Mouse (Mus musculus) liver, embryonic 14.5 days (tissue): Measurements from ENCODE around the gene Pih1d1. TPM values are rescaled to one million over a fixed set of nuclear protein-coding genes. Genes with fewer than 3 reads are reported as not detected.
A peak's percentile ranks its signal among the peaks of the same experiment; 100 is the strongest.

ENCODE experiments used
- ATAC-seq: fragments of 200-750 bp; cut with Nextera tagmentation; 2 replicates; pipeline ENCODE4 v1.8.0; 2017; ENCODE audit warnings: moderate number of reproducible peaks, mild to moderate bottlenecking, moderate library complexity; ENCODE audit not compliant: insufficient read depth
- DNase-seq, 3 experiments: peaks; one replicate each; pipeline ENCODE4 v3.0.0-alpha.2; 2012 to 2013; ENCODE audit warnings: low read depth in 3 of 3, low spot score in 3 of 3
- H3K27ac ChIP-seq: fragments of 300-500 bp; sonication (generic); 2 replicates; pipeline ENCODE4 v1.5.1; 2014; ENCODE audit warnings: moderate library complexity, mild to moderate bottlenecking, control low read depth, inconsistent platforms
- H3K27me3 ChIP-seq: fragments of 300-500 bp; sonication (generic); 2 replicates; pipeline ENCODE4 v1.6.1; 2014; ENCODE audit warnings: mild to moderate bottlenecking, low read length, moderate library complexity; ENCODE audit not compliant: control insufficient read depth, insufficient read depth
- H3K36me3 ChIP-seq: fragments of 300-500 bp; sonication (generic); replicated peaks from 2 replicates; pipeline ENCODE4 v1.6.1; 2014; ENCODE audit warnings: low read depth; ENCODE audit not compliant: control insufficient read depth, insufficient read depth
- H3K4me1 ChIP-seq, 2 experiments: fragments of 200-500 bp in 1 of 2; fragments of 300-500 bp in 1 of 2; sonication (generic) in 1 of 2; replicated peaks; 2 replicates each; pipeline ENCODE4 v1.6.1; 2012 to 2014; ENCODE audit warnings: antibody characterized with exemption in 1 of 2, inconsistent platforms in 1 of 2, low read length in 1 of 2; ENCODE audit not compliant: control insufficient read depth in 2 of 2, insufficient read depth in 2 of 2
- H3K4me2 ChIP-seq: fragments of 300-500 bp; sonication (generic); 2 replicates; pipeline ENCODE4 v1.6.1; 2014; ENCODE audit warnings: low read depth, mild to moderate bottlenecking, control low read depth, moderate library complexity
- H3K4me3 ChIP-seq, 2 experiments: fragments of 200-500 bp in 1 of 2; fragments of 300-500 bp in 1 of 2; sonication (generic) in 1 of 2; 2 replicates each; pipeline ENCODE4 v1.5.1; 2012 to 2014; ENCODE audit warnings: low read depth in 2 of 2, low read length in 2 of 2, mild to moderate bottlenecking in 2 of 2, control low read depth in 1 of 2, inconsistent platforms in 1 of 2, moderate library complexity in 1 of 2; ENCODE audit not compliant: insufficient read depth in 1 of 2
- H3K9ac ChIP-seq: fragments of 300-500 bp; sonication (generic); replicated peaks from 2 replicates; pipeline ENCODE4 v1.6.1; 2014; ENCODE audit warnings: mild to moderate bottlenecking, control low read depth, moderate library complexity
- H3K9me3 ChIP-seq: fragments of 300-500 bp; sonication (generic); 2 replicates; pipeline ENCODE4 v1.6.1; 2016; ENCODE audit warnings: low read length, mixed read lengths; ENCODE audit not compliant: control insufficient read depth
- CTCF ChIP-seq: IDR thresholded peaks from 2 replicates; pipeline ENCODE4 v1.5.1; 2016; ENCODE audit warnings: antibody characterized with exemption, low read depth, control low read depth
- EP300 ChIP-seq: IDR thresholded peaks from 2 replicates; pipeline ENCODE4 v1.6.1; 2016; ENCODE audit warnings: antibody characterized with exemption, low read depth
- WGBS: fragments of 180-500 bp; shearing (Covaris S2); extraction: QIAGEN DNeasy Blood & Tissue Kit; methylation state at CpG from one replicate; pipeline ENCODE4 v1.1.7; 2014; ENCODE audit not compliant: insufficient replicate concordance; 5-methylcytosine and 5-hydroxymethylcytosine counted together
- polyA plus RNA-seq, 2 experiments: library from polyadenylated mRNA; depleted of rRNA in 1 of 2; stranded (reverse) in 1 of 2; unstranded in 1 of 2; fragments of >200 nt; fragmentation: Nextera tagmentation in 1 of 2; extraction: Ambion mirVana in 1 of 2; gene quantifications; 2 replicates each; pipeline versions ENCODE4 v1.2.1 to v1.2.3; 2012 to 2014

The Pih1d1 gene
- polyA plus RNA-seq, 2 experiments = 38.3 to 45.8 TPM

GRCm38 (mm10) chr7:45153586-45153985 lies 517 bp upstream of the Pih1d1 start:
- DNase-seq (no peak), ATAC-seq (no peak)
- H3K4me3 ChIP-seq = peak overlapping the region; percentile 74 to 81
- H3K4me2 ChIP-seq = peak overlapping the region; percentile 98
- H3K4me1 ChIP-seq = peaks cover 10 to 11% of the 10 kb centered on the region in 2 experiments; a peak in 3 of 4 replicates
- TF ChIP-seq EP300 (no peak), CTCF (no peak)
- no peaks in the 10 kb centered on the region for H3K36me3 ChIP-seq
- no peaks in the 10 kb centered on the region for H3K9me3 ChIP-seq
- H3K9ac ChIP-seq = peak overlapping the region; percentile 82
- 2% methylated on average over 5 of the region's 5 CpGs for WGBS
- peak overlapping the region; percentile 70 for H3K27ac ChIP-seq
- H3K27me3 ChIP-seq = no peaks in the 10 kb centered on the region

- no peak overlapping the region for H3K9ac ChIP-seq
- H3K36me3 ChIP-seq = no peaks in the 10 kb centered on the region
- peak overlapping the region; percentile 28 to 74; a peak in 2 of 4 replicates for H3K4me3 ChIP-seq
- H3K9me3 ChIP-seq = no peaks in the 10 kb centered on the region
- TF ChIP-seq EP300 (no peak), CTCF (peak; percentile 75)
- peak in 1 of 3 experiments; percentile 49 for DNase-seq
- peak overlapping the region; percentile 10; the same call in 1 of the 2 replicates for H3K27ac ChIP-seq
- H3K4me1 ChIP-seq = peaks cover 10 to 11% of the 10 kb centered on the region in 2 experiments; a peak in 3 of 4 replicates
- peak overlapping the region; percentile 98 for H3K4me2 ChIP-seq
- peak; percentile 13; the same call in 1 of the 2 replicates for ATAC-seq
- H3K27me3 ChIP-seq = no peaks in the 10 kb centered on the region
- 58% methylated on average over 12 of the region's 12 CpGs for WGBS
These were observed 951 bp downstream of the Pih1d1 start for GRCm38 (mm10) chr7:45154993-45155514.

DNA sequence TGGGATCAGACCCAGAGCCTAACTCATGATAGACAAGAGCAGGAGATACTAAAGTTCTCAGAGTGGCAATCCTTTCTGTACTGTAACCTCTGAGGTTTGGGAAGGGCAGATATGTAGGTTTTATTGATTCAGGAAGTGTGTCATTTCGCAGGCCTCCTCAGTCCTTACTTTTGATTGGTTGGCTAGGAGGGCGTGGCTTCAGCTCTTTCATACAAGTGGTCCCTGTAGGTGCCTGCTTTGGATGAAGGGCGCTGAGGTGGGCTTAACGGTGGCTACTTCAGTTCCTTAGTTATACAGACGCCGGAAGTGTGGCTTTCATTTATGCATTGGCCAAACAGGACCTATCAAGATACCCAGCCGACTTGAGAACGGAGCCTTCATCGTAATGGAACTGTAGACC lies 1.5 kb downstream of the Pih1d1 start:
- H3K9me3 ChIP-seq = no peaks in the 10 kb centered on the region
- peaks cover 8 to 10% of the 10 kb centered on the region in 2 experiments; a peak in 3 of 4 replicates for H3K4me1 ChIP-seq
- no peak overlapping the region for H3K4me3 ChIP-seq
- WGBS = 76% methylated on average over 9 of the region's 9 CpGs
- H3K27me3 ChIP-seq = no peaks in the 10 kb centered on the region
- no peak overlapping the region for H3K27ac ChIP-seq
- DNase-seq (no peak), ATAC-seq (no peak)
- H3K9ac ChIP-seq = no peak overlapping the region
- H3K4me2 ChIP-seq = no peak overlapping the region
- H3K36me3 ChIP-seq = no peaks in the 10 kb centered on the region
- TF ChIP-seq CTCF = no peak
- no peak for TF ChIP-seq EP300

DNA sequence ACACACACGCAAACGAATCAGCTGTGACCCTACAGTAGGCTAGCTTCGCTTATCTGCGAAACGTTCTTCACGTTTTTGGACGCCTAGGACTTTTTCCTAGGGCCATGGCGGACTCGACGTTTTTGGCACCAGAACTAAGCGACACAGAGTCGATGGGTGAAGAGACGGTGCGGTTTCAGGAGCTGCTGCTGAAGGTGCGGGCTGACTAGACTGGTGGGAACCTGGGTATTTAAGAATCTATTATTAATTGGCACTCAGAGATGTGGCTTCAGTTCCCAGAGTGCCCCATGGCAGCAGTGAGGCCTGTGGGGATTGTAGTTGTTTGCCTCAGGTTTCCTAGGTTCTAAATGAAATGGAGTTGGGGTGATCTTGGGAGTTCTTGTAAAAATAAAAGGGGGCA lies 2.1 kb downstream of the Pih1d1 start:
- DNase-seq (no peak), ATAC-seq (no peak)
- WGBS = 88% methylated on average over 15 of the region's 15 CpGs
- Histone ChIP-seq H3K27ac (no peak overlapping the region), H3K9me3 (no peaks in the 10 kb centered on the region), H3K4me1 (peaks cover 3 to 10% of the 10 kb centered on the region in 2 experiments; a peak in 3 of 4 replicates), H3K36me3 (no peaks in the 10 kb centered on the region), H3K27me3 (no peaks in the 10 kb centered on the region), H3K4me3 (no peak overlapping the region), H3K4me2 (no peak overlapping the region), H3K9ac (no peak overlapping the region)
- no peak for TF ChIP-seq EP300

DNA sequence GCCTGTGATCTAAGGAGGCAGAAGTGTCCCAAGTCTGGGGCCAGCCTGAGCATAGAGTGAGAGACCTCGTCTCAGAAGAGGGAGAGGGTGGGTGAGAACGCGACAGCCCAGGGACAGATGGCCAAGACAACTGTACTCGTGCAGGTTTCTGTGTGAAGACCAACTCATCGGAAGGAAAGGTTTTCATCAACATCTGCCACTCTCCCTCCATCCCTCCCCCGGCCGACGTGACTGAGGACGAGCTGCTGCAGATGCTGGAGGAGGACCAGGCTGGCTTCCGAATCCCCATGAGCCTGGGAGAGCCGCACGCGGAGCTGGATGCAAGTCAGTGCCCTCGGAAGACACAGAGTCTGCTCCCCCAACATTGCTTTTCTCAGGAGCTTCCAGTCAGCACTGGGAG lies 3.4 kb downstream of the Pih1d1 start:
- WGBS = 79% methylated on average over 14 of the region's 14 CpGs

More for the DNA sequence above, 3.4 kb downstream of the Pih1d1 start:
- DNase-seq (no peak), ATAC-seq (no peak)
- Histone ChIP-seq H3K9me3 (no peaks in the 10 kb centered on the region), H3K9ac (no peak overlapping the region), H3K4me1 (peaks cover 6 to 12% of the 10 kb centered on the region in 2 experiments; a peak in 3 of 4 replicates), H3K27me3 (peaks cover 2% of the 10 kb centered on the region), H3K27ac (no peak overlapping the region), H3K36me3 (no peaks in the 10 kb centered on the region), H3K4me2 (no peak overlapping the region), H3K4me3 (no peak overlapping the region)
- TF ChIP-seq EP300 (no peak), CTCF (no peak)
